Mouse (Mus musculus): ENCODE measurements at regions not wholly inside any gene's neighbourhood (a gene's known extent, or its start where the extent isn't known, plus 50 kb on each side); places are given as distances from the start of the nearest gene placed in this dataset.

- DNase-seq: no peak
Observed at GRCm38 (mm10) chr5:80484676-80485075, 535.3 kb upstream of the Adgrl3 start.

- DNase-seq: no peak
Observed at GRCm38 (mm10) chr5:80488332-80488731, 531.6 kb upstream of the Adgrl3 start.

- DNase-seq: peak; percentile 33
Observed at GRCm38 (mm10) chr5:80508672-80509071, 511.3 kb upstream of the Adgrl3 start.

- DNase-seq: no peak
Observed at GRCm38 (mm10) chr5:80539997-80540396, 479.9 kb upstream of the Adgrl3 start.

- DNase-seq: no peak
Observed at GRCm38 (mm10) chr5:80551673-80552072, 468.3 kb upstream of the Adgrl3 start.

- no peak for DNase-seq
Observed at GRCm38 (mm10) chr5:80578741-80579140, 441.2 kb upstream of the Adgrl3 start.

- DNase-seq: no peak
Observed at GRCm38 (mm10) chr5:80611571-80611970, 408.4 kb upstream of the Adgrl3 start.

- DNase-seq: no peak
Observed at GRCm38 (mm10) chr5:80627225-80627624, 392.7 kb upstream of the Adgrl3 start.

GRCm38 (mm10) chr5:80659043-80659442 lies 360.9 kb upstream of the Adgrl3 start:
- DNase-seq: no peak

GRCm38 (mm10) chr5:80659530-80659929 lies 360.4 kb upstream of the Adgrl3 start:
- DNase-seq: no peak

- no peak for DNase-seq
Observed at GRCm38 (mm10) chr5:80670258-80670947, 349.5 kb upstream of the Adgrl3 start.

- DNase-seq: no peak
Observed at GRCm38 (mm10) chr5:80683431-80683830, 336.5 kb upstream of the Adgrl3 start.

GRCm38 (mm10) chr5:80700848-80701247 lies 319.1 kb upstream of the Adgrl3 start:
- DNase-seq: no peak

GRCm38 (mm10) chr5:80704732-80705131 lies 315.2 kb upstream of the Adgrl3 start:
- DNase-seq: no peak

GRCm38 (mm10) chr5:80706645-80707056 lies 313.3 kb upstream of the Adgrl3 start:
- DNase-seq: no peak
